Mouse (Mus musculus): ENCODE results near the gene Zfp819. TPM values are rescaled to one million over a fixed set of nuclear protein-coding genes. Genes with fewer than 3 reads are reported as not detected.

The Zfp819 gene
- polyA plus RNA-seq, 1 experiment = not detected

DNA sequence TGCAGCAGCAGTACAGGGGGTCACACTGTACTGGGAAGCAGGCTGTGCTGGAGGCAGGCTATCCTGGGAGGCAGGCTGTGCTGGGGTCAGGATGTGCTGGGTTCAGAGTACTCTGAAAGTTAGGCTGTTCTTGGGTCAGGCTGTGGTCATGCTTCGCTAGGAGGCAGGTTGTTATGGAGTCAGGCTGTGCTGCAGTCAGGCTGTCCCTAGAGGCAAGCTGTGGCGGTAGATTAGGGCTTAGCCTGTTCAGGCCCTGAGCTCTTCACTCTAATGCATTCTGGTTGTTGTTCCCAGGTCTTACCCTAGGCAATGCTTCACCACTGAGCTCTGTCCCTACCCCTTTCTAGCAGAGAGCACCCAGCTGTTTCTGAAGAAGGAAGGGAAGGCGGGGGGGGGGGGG, 18.1 kb downstream of the Zfp819 start:
- Histone ChIP-seq H3K27me3 (ENCODE audit: control insufficient read depth, insufficient read depth, insufficient read length) (no peaks in the 10 kb centered on the region), H3K4me3 (no peak overlapping the region), H3K79me2 (ENCODE audit: control insufficient read depth, insufficient read depth) (no peaks in the 10 kb centered on the region), H3K4me2 (ENCODE audit: low read depth) (no peak overlapping the region), H3ac (ENCODE audit: control insufficient read depth, insufficient read length) (no peak overlapping the region), H3K36me3 (ENCODE audit: control insufficient read depth, insufficient read depth) (no peaks in the 10 kb centered on the region)
- TF ChIP-seq TCF12 (IDR thresholded peaks at IDR 0.05; ENCODE audit: insufficient read depth, poor library complexity, severe bottlenecking) (no peak), POLR2A (IDR thresholded peaks at IDR 0.05; ENCODE audit: insufficient read length, low read depth) (no peak), USF1 (IDR thresholded peaks at IDR 0.05; ENCODE audit: low read depth) (no peak), E2F4 (IDR thresholded peaks at IDR 0.05; ENCODE audit: insufficient read depth) (no peak), MAX (IDR thresholded peaks at IDR 0.05; ENCODE audit: low read depth) (no peak), MYOD1 (IDR thresholded peaks at IDR 0.05; ENCODE audit: control insufficient read depth in 1 of 3, insufficient read length in 2 of 3, low read depth in 2 of 3) (no peak), CEBPB (IDR thresholded peaks at IDR 0.05; ENCODE audit: insufficient read depth, poor library complexity, severe bottlenecking) (no peak), TCF3 (IDR thresholded peaks at IDR 0.05; ENCODE audit: insufficient read length, low read depth) (no peak), SRF (IDR thresholded peaks at IDR 0.05; ENCODE audit: control insufficient read depth, insufficient read length, low read depth) (no peak), REST (IDR thresholded peaks at IDR 0.05; ENCODE audit: insufficient read depth, insufficient read length) (no peak), POLR2AphosphoS2 (IDR thresholded peaks at IDR 0.05; ENCODE audit: insufficient read length, low read depth) (no peak), MYOG (IDR thresholded peaks at IDR 0.05; ENCODE audit: control insufficient read depth in 1 of 3, insufficient read depth in 1 of 3, insufficient read length in 2 of 3, low read depth in 2 of 3) (no peak)

DNA sequence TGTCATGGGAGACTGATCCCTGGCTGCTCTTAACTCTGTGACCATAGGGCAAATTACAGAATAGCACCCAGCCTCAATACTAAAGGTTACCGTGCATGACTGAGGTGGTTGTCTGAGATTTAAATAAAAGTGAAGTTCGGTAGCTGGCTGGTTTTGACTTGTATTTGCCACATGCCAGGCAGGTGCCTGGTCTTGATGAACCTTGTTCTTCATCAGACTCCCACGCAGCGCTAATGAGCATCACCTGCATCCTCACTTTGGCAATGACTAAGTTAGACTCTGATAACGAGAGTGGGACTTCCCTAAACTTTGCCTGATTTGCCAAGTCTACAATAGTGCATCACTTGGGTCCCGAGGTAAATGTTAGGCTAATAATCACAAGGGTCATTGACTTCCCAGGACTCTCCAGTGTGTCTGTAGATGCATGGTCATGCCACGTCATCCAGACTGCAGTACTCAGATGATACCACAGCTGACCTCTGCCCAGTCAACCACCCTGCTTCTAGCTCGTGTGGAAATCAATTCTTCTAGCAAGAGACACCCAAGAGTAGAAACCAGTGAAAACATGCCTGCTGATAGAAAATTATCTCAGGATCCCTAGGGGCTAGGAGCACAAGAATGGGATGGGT, 18.9 kb downstream of the Zfp819 start:
- no peaks in the 10 kb centered on the region for H3K36me3 ChIP-seq (ENCODE audit: control insufficient read depth, insufficient read depth)
- no peaks in the 10 kb centered on the region for H3K79me2 ChIP-seq (ENCODE audit: control insufficient read depth, insufficient read depth)
- H3ac ChIP-seq (ENCODE audit: control insufficient read depth, insufficient read length) = no peak overlapping the region
- H3K4me2 ChIP-seq (ENCODE audit: low read depth) = no peak overlapping the region
- no peaks in the 10 kb centered on the region for H3K27me3 ChIP-seq (ENCODE audit: control insufficient read depth, insufficient read depth, insufficient read length)
- H3K4me3 ChIP-seq = no peak overlapping the region
- TF ChIP-seq POLR2A (IDR thresholded peaks at IDR 0.05; ENCODE audit: insufficient read length, low read depth) (no peak), SRF (IDR thresholded peaks at IDR 0.05; ENCODE audit: control insufficient read depth, insufficient read length, low read depth) (no peak), MYOG (IDR thresholded peaks at IDR 0.05; ENCODE audit: control insufficient read depth in 1 of 3, insufficient read depth in 1 of 3, insufficient read length in 2 of 3, low read depth in 2 of 3) (no peak)

DNA sequence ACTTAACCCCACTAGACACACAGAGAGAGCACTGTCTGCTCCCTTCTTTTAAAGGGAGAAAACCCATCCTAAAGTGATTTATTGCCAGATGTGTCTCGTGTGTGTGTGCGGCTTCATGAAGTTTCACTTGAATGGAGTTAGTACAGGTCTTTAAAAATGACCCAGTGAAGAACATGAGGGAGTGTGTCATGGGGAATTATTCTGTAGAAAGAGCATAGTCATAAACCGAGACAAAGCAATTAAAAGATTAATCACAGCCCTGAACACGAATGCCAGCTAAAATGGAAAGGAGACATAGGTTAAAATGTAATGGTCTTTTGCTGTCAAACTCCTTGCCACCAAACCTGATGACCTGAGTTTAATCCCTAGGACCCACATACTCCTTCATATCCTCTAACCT, 27.0 kb downstream of the Zfp819 start:
- H3K27me3 ChIP-seq (ENCODE audit: control insufficient read depth, insufficient read depth, insufficient read length) = peaks cover 5% of the 10 kb centered on the region
- H3ac ChIP-seq (ENCODE audit: control insufficient read depth, insufficient read length) = no peak overlapping the region
- no peaks in the 10 kb centered on the region for H3K79me2 ChIP-seq (ENCODE audit: control insufficient read depth, insufficient read depth)
- TF ChIP-seq MYOG (IDR thresholded peaks at IDR 0.05; ENCODE audit: control insufficient read depth in 1 of 3, insufficient read depth in 1 of 3, insufficient read length in 2 of 3, low read depth in 2 of 3) (no peak), SRF (IDR thresholded peaks at IDR 0.05; ENCODE audit: control insufficient read depth, insufficient read length, low read depth) (no peak), TCF12 (IDR thresholded peaks at IDR 0.05; ENCODE audit: insufficient read depth, poor library complexity, severe bottlenecking) (no peak), POLR2AphosphoS2 (IDR thresholded peaks at IDR 0.05; ENCODE audit: insufficient read length, low read depth) (no peak), MAX (IDR thresholded peaks at IDR 0.05; ENCODE audit: low read depth) (no peak), USF1 (IDR thresholded peaks at IDR 0.05; ENCODE audit: low read depth) (no peak), CEBPB (IDR thresholded peaks at IDR 0.05; ENCODE audit: insufficient read depth, poor library complexity, severe bottlenecking) (no peak), REST (IDR thresholded peaks at IDR 0.05; ENCODE audit: insufficient read depth, insufficient read length) (no peak), POLR2A (IDR thresholded peaks at IDR 0.05; ENCODE audit: insufficient read length, low read depth) (no peak), E2F4 (IDR thresholded peaks at IDR 0.05; ENCODE audit: insufficient read depth) (no peak), MYOD1 (IDR thresholded peaks at IDR 0.05; ENCODE audit: control insufficient read depth in 1 of 3, insufficient read length in 2 of 3, low read depth in 2 of 3) (no peak), TCF3 (IDR thresholded peaks at IDR 0.05; ENCODE audit: insufficient read length, low read depth) (no peak)
- H3K4me2 ChIP-seq (ENCODE audit: low read depth) = no peak overlapping the region
- no peaks in the 10 kb centered on the region for H3K36me3 ChIP-seq (ENCODE audit: control insufficient read depth, insufficient read depth)
- H3K4me3 ChIP-seq = no peak overlapping the region

DNA sequence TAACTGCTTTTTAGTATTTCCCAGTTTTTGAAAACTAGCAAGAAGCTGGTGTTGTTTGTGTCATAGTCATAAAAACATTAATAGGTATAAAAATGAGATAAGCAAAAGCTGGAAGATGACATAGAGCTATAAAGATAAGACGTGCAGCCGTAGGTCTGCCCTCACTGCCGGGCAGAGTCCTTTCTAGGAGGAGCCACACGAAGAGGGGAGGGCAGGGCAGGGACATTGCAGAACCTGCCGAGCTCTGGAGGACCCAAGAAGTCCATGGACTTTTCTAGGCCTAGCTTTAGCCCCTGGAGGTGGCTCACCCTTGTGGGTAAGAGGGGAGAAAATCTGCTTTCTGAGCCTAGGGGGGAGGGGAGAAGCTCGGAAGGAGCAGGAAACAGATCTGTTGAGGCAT, 27.5 kb downstream of the Zfp819 start, which contains the start of gene Ceacam18:
Gene Ceacam18 (plus strand): TSS at position 208 of the 400 bp plus-strand sequence.
- TF ChIP-seq CEBPB (IDR thresholded peaks at IDR 0.05; ENCODE audit: insufficient read depth, poor library complexity, severe bottlenecking) (no peak), SRF (IDR thresholded peaks at IDR 0.05; ENCODE audit: control insufficient read depth, insufficient read length, low read depth) (no peak), POLR2A (IDR thresholded peaks at IDR 0.05; ENCODE audit: insufficient read length, low read depth) (no peak), POLR2AphosphoS2 (IDR thresholded peaks at IDR 0.05; ENCODE audit: insufficient read length, low read depth) (no peak), MAX (IDR thresholded peaks at IDR 0.05; ENCODE audit: low read depth) (no peak), TCF3 (IDR thresholded peaks at IDR 0.05; ENCODE audit: insufficient read length, low read depth) (no peak), MYOG (IDR thresholded peaks at IDR 0.05; ENCODE audit: control insufficient read depth in 1 of 3, insufficient read depth in 1 of 3, insufficient read length in 2 of 3, low read depth in 2 of 3) (no peak), REST (IDR thresholded peaks at IDR 0.05; ENCODE audit: insufficient read depth, insufficient read length) (no peak), MYOD1 (IDR thresholded peaks at IDR 0.05; ENCODE audit: control insufficient read depth in 1 of 3, insufficient read length in 2 of 3, low read depth in 2 of 3) (no peak), TCF12 (IDR thresholded peaks at IDR 0.05; ENCODE audit: insufficient read depth, poor library complexity, severe bottlenecking) (no peak), USF1 (IDR thresholded peaks at IDR 0.05; ENCODE audit: low read depth) (no peak), E2F4 (IDR thresholded peaks at IDR 0.05; ENCODE audit: insufficient read depth) (no peak)
- Histone ChIP-seq H3K36me3 (ENCODE audit: control insufficient read depth, insufficient read depth) (no peaks in the 10 kb centered on the region), H3K4me2 (ENCODE audit: low read depth) (no peak within 1 kb of the TSS), H3K79me2 (ENCODE audit: control insufficient read depth, insufficient read depth) (no peaks in the 10 kb centered on the region), H3K27me3 (ENCODE audit: control insufficient read depth, insufficient read depth, insufficient read length) (peaks cover 5% of the 10 kb centered on the region), H3ac (ENCODE audit: control insufficient read depth, insufficient read length) (no peak within 1 kb of the TSS), H3K4me3 (no peak within 1 kb of the TSS)
